Mouse (Mus musculus): ENCODE measurements around the gene Fbxl15. TPM values are rescaled to one million over a fixed set of nuclear protein-coding genes. Genes with fewer than 3 reads are reported as not detected.
A peak's percentile ranks its signal among the peaks of the same experiment; 100 is the strongest.

Gene Fbxl15
- polyA plus RNA-seq, 1 experiment = 38.8 TPM

- TF ChIP-seq POLR2A (IDR thresholded peaks at IDR 0.05; ENCODE audit: borderline replicate concordance, insufficient read depth, low read length) = no peak
- TF ChIP-seq CTCF (IDR thresholded peaks at IDR 0.05; ENCODE audit: borderline replicate concordance, insufficient read depth, low read depth, low read length) = no peak
- DNase-seq = peak in 1 of 2 experiments; percentile 8
- H3K4me3 ChIP-seq (replicated peaks; ENCODE audit: insufficient read depth, low read depth, low read length) = no peak overlapping the region
- H3K4me1 ChIP-seq (ENCODE audit: control insufficient read depth, insufficient read depth, low read length) = peaks cover 32% of the 10 kb centered on the region
- H3K27ac ChIP-seq (ENCODE audit: insufficient read depth, low read length) = no peak overlapping the region
- H3K27me3 ChIP-seq (ENCODE audit: control insufficient read depth, insufficient read depth, low read length) = no peaks in the 10 kb centered on the region
- WGBS = 51% methylated on average over 12 of the region's 12 CpGs
These were observed 12.0 kb upstream of the Fbxl15 start for GRCm38 (mm10) chr19:46315752-46316610.

DNA sequence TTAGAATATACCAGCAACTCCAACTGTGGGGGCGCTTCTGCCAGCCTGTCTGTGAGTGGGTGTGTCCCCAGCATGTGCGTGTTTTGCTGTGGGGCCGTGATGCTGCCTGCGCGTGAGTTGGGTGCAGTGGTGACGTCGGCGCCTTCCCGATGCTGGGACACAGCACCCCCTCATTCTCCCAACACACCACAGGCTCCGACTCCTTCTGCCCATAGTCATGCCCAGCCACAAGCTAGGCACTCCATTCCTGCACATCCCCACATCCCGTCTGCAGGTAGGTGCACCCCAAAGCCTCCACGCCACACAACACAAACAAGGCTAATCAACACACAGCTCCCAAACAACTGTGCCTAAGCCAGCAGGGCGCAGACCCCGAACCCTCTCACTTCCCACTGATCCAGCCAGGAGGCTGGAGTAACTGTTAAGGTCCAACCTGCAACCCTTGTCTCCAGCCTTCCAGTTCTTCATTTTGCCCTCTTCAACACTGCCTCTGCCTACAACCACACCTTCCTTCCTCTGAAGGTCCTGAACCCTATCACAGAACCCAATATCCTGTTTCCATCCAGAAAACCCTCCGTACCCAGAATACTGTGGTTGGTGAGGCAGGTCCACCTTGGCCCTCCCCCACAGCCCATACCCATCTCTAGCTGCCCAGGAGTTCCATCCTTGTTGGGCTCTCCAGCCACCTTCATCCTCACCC is 11.0 kb upstream of the Fbxl15 start:
- Histone ChIP-seq H3K27me3 (ENCODE audit: control insufficient read depth, insufficient read depth, low read length) (no peaks in the 10 kb centered on the region), H3K27ac (ENCODE audit: insufficient read depth, low read length) (peak overlapping the region; percentile 8; the same call in 1 of the 2 replicates), H3K4me1 (ENCODE audit: control insufficient read depth, insufficient read depth, low read length) (peaks cover 40% of the 10 kb centered on the region), H3K4me3 (replicated peaks; ENCODE audit: insufficient read depth, low read depth, low read length) (peak overlapping the region; percentile 60)
- DNase-seq = peak; percentile 23 to 26
- no peak for TF ChIP-seq CTCF (IDR thresholded peaks at IDR 0.05; ENCODE audit: borderline replicate concordance, insufficient read depth, low read depth, low read length)
- no peak for TF ChIP-seq POLR2A (IDR thresholded peaks at IDR 0.05; ENCODE audit: borderline replicate concordance, insufficient read depth, low read length)
- WGBS = 55% methylated on average over 15 of the region's 15 CpGs

DNA sequence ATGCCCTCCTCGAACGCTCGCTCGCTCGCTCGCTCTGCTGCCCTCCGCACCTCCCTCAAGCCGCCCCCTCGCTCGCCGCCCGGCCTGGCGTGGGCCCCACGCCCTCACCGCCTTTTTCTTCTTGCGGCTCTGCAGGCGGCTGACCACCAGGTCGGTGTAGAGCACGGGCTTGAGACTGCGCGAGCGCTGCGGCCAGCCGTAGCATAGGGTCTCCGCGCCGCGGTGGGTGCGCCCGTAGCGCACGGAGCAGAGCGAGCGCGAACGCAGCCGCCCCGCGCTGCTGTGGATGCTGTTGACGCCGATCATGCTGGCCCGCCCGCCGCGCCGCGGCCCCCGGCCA is 10.5 kb upstream of the Fbxl15 start:
- Histone ChIP-seq H3K4me3 (replicated peaks; ENCODE audit: insufficient read depth, low read depth, low read length) (peak overlapping the region; percentile 60), H3K27ac (ENCODE audit: insufficient read depth, low read length) (peak overlapping the region; percentile 8; the same call in 1 of the 2 replicates), H3K4me1 (ENCODE audit: control insufficient read depth, insufficient read depth, low read length) (peaks cover 45% of the 10 kb centered on the region), H3K27me3 (ENCODE audit: control insufficient read depth, insufficient read depth, low read length) (no peaks in the 10 kb centered on the region)
- WGBS = under 1% methylated on average over 48 of the region's 48 CpGs
- DNase-seq = peak; percentile 14 to 35
- TF ChIP-seq CTCF (IDR thresholded peaks at IDR 0.05; ENCODE audit: borderline replicate concordance, insufficient read depth, low read depth, low read length) (no peak), POLR2A (IDR thresholded peaks at IDR 0.05; ENCODE audit: borderline replicate concordance, insufficient read depth, low read length) (no peak)

DNA sequence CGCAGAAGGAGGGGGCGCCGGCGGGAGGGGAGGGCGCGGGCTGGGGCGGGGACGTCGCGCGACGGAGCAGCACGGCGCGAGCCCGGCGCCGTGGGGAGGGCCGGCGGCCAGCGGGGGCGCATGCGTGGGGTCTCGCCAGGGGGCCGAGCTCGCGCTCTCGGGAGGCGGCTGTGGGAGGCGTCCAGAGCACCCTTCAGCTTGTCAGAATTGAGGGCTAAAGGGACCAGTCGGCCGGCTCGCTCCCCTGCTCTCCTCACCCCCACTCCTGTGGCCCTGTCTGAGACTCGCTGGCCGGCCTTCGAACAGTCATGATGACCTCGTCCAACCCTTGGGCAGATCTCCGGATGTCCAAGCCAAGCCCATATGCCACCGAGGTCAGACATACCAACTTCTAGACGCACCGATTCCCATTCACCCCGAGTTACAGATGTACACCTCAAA is 9.9 kb upstream of the Fbxl15 start:
- peaks cover 51% of the 10 kb centered on the region for H3K4me1 ChIP-seq (ENCODE audit: control insufficient read depth, insufficient read depth, low read length)
- TF ChIP-seq CTCF (IDR thresholded peaks at IDR 0.05; ENCODE audit: borderline replicate concordance, insufficient read depth, low read depth, low read length) (no peak), POLR2A (IDR thresholded peaks at IDR 0.05; ENCODE audit: borderline replicate concordance, insufficient read depth, low read length) (no peak)
- H3K27ac ChIP-seq (ENCODE audit: insufficient read depth, low read length) = no peak overlapping the region; the same call in 1 of the 2 replicates
- peak; percentile 50 to 53 for DNase-seq
- WGBS = 1% methylated on average over 34 of the region's 42 CpGs
- H3K4me3 ChIP-seq (replicated peaks; ENCODE audit: insufficient read depth, low read depth, low read length) = peak overlapping the region; percentile 15
- no peaks in the 10 kb centered on the region for H3K27me3 ChIP-seq (ENCODE audit: control insufficient read depth, insufficient read depth, low read length)

DNA sequence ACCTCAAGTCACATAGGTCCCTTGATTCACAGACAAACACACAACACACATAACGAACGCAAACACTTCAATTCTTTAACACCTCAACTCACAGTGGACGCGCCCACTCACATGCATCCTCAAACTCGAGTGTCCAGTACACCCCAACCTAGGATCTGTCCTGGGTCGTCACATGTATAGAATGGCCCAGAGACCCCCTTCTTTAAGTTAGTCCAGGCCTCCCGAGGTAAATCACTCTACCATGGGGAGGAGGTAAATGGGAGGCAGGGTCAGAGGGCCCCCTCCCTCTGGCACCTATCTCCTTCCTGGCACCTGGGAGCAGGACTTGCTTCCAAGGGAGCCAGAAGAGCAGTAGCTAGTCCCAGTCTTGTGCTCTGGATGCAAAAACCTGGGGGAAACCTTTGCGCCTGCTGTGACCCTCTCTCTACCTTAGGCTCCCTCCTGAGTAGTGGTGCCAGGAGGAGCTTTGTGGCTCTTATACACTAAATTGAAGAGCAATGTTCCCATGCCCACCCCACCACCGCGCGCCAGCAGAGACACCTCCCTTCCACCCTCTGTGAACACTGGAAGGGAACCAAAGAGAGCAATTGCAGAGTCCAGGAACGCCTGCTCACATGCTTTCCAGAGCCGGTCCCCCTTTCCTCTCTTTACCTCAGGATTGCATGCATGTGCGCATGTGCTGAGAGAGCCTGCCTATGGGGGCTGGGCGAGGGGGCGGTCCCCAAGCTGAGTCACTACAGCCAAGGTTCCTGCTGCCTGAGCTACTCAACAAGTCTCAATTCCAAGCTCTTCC is 9.2 kb upstream of the Fbxl15 start:
- no peak for TF ChIP-seq POLR2A (IDR thresholded peaks at IDR 0.05; ENCODE audit: borderline replicate concordance, insufficient read depth, low read length)
- TF ChIP-seq CTCF (IDR thresholded peaks at IDR 0.05; ENCODE audit: borderline replicate concordance, insufficient read depth, low read depth, low read length) = no peak
- Histone ChIP-seq H3K4me1 (ENCODE audit: control insufficient read depth, insufficient read depth, low read length) (peaks cover 54% of the 10 kb centered on the region), H3K4me3 (replicated peaks; ENCODE audit: insufficient read depth, low read depth, low read length) (peak overlapping the region; percentile 15), H3K27ac (ENCODE audit: insufficient read depth, low read length) (no peak overlapping the region), H3K27me3 (ENCODE audit: control insufficient read depth, insufficient read depth, low read length) (no peaks in the 10 kb centered on the region)
- WGBS = 24% methylated on average over 16 of the region's 16 CpGs
- DNase-seq = peak; percentile 67 to 77

GRCm38 (mm10) chr19:46320076-46320785 is 7.8 kb upstream of the Fbxl15 start:
- peak overlapping the region; percentile 73 for H3K27ac ChIP-seq (ENCODE audit: insufficient read depth, low read length)
- H3K27me3 ChIP-seq (ENCODE audit: control insufficient read depth, insufficient read depth, low read length) = no peaks in the 10 kb centered on the region
- peak; percentile 29 to 36 for DNase-seq
- H3K4me3 ChIP-seq (replicated peaks; ENCODE audit: insufficient read depth, low read depth, low read length) = no peak overlapping the region
- peaks cover 61% of the 10 kb centered on the region for H3K4me1 ChIP-seq (ENCODE audit: control insufficient read depth, insufficient read depth, low read length)
- TF ChIP-seq CTCF (IDR thresholded peaks at IDR 0.05; ENCODE audit: borderline replicate concordance, insufficient read depth, low read depth, low read length) (no peak), POLR2A (IDR thresholded peaks at IDR 0.05; ENCODE audit: borderline replicate concordance, insufficient read depth, low read length) (no peak)
- WGBS = 82% methylated on average over 8 of the region's 8 CpGs
